Mouse (Mus musculus): ENCODE results near the gene Cdca7l. TPM values are rescaled to one million over a fixed set of nuclear protein-coding genes. Genes with fewer than 3 reads are reported as not detected.
"Not testable (repeated sequence)": the region's sequence is repeated elsewhere in the genome, so short reads cannot be mapped to it uniquely, and the experiment has no call there.

The Cdca7l gene
- total RNA-seq, 2 experiments from 2014 or later = not detected

DNA sequence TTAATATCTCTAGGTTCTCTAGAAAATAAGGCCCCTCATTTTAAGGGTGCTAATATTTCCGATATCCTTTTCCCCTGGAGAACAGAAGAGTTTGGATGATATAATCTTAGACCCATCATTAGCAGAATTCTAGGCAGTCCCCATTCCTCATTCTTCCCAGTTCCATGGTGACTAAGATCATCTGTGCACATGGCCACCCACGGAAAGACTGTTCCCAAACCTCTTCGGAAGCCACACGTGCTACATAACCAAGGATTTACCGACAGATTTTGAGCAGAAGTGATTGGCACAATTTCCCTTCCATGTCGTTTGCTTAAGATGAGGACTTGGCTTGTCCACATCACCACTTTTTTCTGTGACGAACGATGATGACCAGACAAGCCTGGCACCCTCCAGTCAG lies 99.6 kb downstream of the Cdca7l start:
- TF ChIP-seq CTCF (IDR thresholded peaks at IDR 0.05) = no peak
- no peak for DNase-seq
- Histone ChIP-seq H3K27ac (no peak overlapping the region), H3K4me3 (no peak overlapping the region)
- intact Hi-C loops (cut with DNase I) = no loop called here

DNA sequence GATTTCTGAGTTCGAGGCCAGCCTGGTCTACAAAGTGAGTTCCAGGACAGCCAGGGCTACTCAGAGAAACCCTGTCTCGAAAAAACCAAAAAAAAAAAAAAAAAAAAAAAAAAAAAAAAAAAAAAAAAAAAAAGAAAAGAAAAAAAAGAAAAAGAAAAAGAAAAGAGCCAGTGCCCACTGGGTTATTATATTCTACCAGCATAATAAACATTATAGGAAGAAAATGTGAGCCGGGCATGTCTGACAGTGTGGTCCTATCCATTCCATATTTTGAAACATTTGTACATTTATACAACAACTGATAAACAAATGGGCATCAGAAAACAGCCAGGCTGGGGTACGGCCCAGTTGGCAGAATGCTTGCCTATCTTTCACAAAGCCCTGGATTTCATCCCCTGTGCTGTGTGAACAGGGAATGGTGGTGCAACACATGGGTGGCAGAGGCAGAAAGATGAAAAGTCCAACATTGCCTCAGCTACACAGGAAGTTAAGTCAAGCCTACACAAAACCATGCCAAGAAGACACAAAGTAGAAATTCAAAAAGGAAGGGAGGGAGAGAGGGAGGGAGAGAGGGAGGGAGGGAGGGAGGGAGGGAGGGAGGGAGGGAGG lies 101.2 kb downstream of the Cdca7l start:
- H3K4me3 ChIP-seq; DNase-seq; H3K27ac ChIP-seq; intact Hi-C loops (cut with DNase I): not testable (repeated sequence)

DNA sequence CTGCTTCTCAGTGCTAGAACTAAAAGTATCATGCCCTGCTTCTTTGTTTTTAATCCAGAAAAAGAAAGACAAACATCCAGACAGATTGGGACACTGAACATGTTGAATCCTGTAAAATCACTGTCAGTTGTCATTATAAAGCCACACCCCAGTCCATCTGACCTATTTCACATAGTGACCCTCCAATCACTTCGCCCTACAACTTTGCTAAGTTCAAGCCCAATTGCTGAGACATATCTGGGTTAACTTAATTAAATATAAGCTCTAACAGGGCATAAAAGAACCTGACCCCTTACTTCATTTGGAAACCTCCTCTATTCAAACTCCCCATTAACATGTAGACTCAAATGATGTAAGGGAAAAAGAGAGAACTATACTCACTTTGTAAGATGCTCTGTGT lies 107.3 kb downstream of the Cdca7l start:
- Histone ChIP-seq H3K4me3 (no peak overlapping the region), H3K27ac (no peak overlapping the region)
- DNase-seq = no peak
- no peak for TF ChIP-seq CTCF (IDR thresholded peaks at IDR 0.05)
- intact Hi-C loops (cut with DNase I) = no loop called here

DNA sequence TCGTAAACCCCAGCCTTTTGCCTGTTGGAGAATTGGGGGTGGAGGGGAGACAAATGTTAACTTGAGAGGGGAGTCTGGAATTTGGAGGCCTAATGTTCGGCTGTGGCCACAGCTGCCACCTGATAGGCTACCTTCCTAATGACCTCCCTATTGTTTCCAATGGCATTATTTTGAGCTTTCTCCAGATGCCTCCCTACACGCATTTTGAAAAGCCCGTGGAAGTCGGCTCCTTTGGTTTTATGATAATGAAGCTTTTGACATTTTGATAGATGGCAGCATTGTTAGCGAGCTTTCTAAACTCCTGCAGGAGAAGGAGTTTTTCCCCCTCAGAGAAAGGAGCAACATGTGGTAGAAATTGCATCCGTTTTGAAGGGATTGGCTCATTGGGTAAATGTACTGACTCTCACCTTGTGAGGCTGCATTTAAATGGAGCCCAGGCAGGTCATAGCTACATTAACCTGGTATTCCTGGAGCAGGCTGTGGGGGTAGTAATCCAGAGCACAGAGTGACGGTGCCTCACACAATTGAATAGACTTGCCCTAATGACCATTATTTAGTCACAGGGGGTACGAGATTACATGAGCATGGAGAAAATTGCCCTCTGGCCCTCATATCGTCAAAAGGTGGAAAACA lies 110.6 kb downstream of the Cdca7l start:
- H3K4me3 ChIP-seq = no peak overlapping the region
- intact Hi-C loops (cut with DNase I) = no loop called here

DNA sequence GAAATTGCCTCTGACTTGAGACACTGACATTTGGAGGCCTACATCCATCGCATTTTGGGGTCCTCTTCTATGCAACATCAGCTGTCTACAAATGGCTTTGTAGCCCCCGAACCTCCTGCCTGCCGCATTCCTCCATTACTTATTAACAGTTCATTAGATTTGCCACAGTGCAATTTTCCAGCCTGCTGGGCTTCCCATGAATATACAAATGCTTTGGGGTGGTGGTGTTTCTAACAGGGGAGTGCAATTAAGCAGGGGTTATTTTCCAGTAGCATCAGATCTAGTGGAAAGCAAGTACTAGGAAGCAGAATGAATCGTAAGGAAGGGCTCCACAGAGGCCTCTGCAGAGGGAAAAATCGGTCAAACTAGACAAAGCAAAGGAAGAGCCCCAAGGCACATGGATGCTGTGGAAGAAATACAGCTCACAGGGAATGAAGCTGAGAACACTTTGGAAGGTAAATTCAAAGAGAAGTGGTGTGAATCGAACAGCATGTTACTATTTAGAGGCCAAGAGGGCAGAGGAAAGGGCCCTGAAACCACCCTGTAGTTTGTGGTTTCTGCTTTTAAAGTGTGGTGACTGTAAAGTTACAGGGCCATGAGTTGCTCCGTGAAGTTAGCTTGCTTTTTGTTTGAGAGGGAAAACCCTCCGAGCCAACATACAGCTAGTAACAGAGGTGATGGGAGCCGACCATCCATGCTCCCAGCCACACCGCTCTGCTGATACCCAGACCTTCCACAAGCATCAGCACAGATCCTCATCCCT lies 111.9 kb downstream of the Cdca7l start:
- no peak for TF ChIP-seq CTCF (IDR thresholded peaks at IDR 0.05)
- no peak overlapping the region for H3K27ac ChIP-seq
- no peak overlapping the region for H3K4me3 ChIP-seq
- DNase-seq = no peak
- intact Hi-C loops (cut with DNase I) = no loop called here

More for the DNA sequence above, 110.6 kb downstream of the Cdca7l start:
- H3K27ac ChIP-seq = no peak overlapping the region
- DNase-seq = no peak
- TF ChIP-seq CTCF (IDR thresholded peaks at IDR 0.05) = no peak
